Mouse (Mus musculus) B cell, adult 2 months (primary cell): Measurements from ENCODE around the gene Gan.

Experiments
- DNase-seq, 2 experiments: peaks; one replicate each; pipeline ENCODE4 v3.0.0; 2022

The Gan gene

DNA sequence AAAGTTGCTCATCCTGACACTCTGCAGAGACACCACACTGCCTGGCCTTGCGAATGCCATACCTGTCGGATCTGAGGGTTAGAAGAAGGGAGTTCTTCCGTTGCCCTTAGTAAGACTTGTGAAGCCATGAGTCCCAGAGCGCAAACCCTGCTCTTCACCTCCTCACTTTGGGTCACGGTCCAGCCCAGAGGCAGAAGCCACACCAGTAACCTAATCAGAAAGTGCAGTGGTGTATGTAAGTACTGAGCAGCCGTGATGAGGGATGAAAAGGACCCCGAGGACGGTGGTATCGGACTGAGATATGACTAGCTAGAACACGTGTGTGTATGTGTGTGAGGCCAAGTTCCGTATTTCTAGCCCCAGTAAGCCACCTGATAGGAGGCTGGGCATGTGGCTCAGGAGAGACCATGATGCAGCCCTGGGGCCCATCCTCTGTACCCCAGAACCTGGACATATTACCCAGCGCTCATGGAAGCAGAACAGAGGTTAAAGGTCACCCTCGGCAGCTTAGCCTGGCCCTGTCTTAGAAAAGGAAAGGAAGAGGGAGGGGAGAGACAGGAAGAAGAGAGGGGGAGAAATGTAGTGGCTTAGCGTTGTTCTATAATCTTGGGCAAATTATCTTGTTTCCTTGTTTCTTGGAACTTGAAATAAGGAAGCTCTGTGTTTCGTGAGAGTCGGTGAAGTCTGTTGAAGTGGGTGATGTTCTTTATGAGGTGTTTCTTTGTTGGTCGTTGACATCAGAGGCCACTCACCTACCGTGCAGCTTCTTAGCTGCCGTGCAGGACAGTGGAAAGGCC lies 43.5 kb downstream of the Gan start:
- DNase-seq: no peak

GRCm38 (mm10) chr8:117203085-117203484 lies 45.1 kb downstream of the Gan start:
- no peak for DNase-seq

DNA sequence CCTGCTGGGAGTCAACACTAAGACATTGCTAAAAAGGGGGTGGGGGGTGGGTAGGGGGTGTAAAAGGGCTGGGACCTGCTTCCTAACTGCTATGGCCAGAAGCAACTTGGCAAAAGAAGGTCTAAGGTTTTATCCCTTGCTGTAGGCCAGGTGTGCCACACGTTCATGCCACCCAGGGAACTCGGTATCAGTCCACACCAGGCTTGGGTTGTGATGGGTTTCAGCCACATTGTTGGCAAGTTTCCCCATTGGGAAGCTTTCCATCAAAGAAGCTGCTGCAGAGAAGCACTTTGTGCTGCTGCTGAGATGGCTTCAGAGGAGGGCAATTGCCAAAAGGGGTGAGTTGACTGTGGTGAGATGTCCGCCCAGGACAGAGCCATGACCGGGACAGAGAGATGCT lies 47.9 kb downstream of the Gan start:
- DNase-seq: no peak

DNA sequence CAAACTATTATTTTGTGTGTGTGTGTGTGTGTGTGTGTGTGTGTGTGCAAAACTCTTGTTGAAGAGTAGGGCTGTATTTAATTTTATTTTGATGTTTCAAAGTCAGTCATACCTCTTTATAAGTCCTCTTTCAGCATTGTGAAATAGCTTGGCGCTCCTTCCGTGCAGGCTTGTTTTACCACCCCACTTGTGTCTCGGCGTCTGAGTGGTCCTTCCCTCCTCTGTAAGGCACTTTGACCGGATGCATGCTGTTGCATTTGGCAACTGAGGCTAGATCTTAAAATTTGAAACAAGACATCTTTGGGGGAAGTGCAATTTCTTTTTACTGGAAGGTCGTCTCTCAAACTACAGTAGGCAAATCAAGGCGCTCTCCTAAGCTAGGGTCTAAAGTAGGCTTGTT lies 48.7 kb downstream of the Gan start:
- no peak for DNase-seq

- DNase-seq: peak; percentile 50 to 56
Observed at GRCm38 (mm10) chr8:117209150-117209549, 51.2 kb downstream of the Gan start.

DNA sequence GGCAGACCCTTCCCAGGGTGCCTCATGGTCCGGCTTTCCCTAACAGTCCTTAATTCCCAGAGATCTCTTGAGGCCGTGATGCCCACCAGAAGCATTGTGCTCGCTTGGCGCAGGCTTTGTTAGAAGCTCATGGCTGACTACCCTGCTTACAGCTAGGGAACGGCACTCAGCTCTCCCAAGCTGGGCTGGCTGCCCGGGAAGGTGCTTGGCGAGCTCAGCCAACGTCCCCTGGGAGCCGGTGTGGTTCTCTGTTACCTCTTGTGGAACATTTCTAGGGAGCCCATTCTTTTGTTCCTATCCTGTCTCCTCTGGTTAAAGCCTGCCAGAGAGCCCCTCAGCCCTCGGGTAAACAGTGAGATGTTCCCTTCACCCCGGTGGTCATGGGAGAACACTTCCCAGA lies 54.2 kb downstream of the Gan start:
- no peak for DNase-seq

DNA sequence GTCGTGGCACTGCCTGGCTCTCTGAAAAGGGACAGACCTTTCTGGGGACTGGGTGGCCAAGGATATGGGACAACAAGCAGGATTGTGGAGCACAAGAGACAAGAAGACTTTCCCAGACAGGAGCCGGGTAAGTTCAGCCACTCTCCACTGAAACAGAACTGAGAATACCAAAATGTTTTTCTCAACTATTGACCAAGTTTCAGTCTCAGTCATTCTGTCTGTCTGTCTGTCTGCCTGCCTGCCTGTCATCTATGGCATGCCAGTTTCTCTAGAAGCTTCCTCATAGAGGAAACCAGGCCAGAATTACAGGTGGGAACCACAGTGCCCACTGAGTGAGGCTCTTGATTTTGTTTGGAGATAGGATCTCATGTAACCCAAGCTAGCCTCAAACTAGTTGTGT lies 59.8 kb downstream of the Gan start:
- DNase-seq: no peak

- no peak for DNase-seq
Observed at GRCm38 (mm10) chr8:117222396-117222795, 64.5 kb downstream of the Gan start.

DNA sequence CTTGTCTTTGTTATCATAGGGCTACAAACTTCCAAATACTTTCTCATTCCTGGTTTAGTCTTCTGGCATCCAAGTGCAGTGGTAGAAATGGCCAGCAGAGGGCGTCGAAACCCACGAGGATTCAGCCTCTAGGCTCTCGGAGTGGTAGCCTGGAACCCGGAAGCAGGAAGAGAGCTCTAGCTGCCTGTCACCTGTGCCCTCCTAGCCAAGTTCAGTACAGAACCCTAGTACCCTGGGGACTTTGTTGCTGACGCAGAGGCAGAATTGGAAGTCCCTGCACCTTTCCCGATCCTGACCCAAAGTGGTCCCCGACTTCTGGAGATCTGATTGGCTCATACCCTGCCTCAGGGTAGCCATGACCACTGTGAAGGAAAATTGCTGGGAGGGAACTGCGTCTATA lies 66.7 kb downstream of the Gan start:
- DNase-seq: peak; percentile 88 to 90

DNA sequence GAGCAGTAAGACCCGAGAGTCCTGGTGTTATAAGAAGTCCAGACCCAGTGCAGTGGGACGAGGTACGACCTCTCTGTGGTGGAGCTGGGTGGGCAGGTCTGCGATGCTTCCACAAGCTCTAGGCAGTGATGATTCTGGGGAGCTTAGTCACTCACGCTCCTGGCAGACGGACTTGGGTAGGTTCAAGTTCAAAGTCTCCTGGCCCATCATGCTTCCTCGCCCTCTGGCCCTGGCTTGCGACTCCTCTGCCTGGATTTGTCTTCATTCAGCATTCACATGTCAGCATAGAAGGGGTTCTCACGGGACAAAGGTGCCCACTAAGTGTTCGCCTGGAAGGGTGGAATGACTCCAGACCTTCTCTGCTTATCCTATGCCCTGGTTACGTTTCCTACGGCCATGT lies 68.4 kb downstream of the Gan start:
- DNase-seq: no peak

- no peak for DNase-seq
Observed at GRCm38 (mm10) chr8:117227339-117227738, 69.4 kb downstream of the Gan start.

GRCm38 (mm10) chr8:117233199-117233598 lies 75.3 kb downstream of the Gan start:
- peak in 1 of 2 experiments; percentile 27 for DNase-seq

GRCm38 (mm10) chr8:117236531-117236930 lies 78.6 kb downstream of the Gan start:
- no peak for DNase-seq

- DNase-seq: no peak
Observed at GRCm38 (mm10) chr8:117240326-117240725, 82.4 kb downstream of the Gan start.

- no peak for DNase-seq
Observed at GRCm38 (mm10) chr8:117240841-117241494, 83.0 kb downstream of the Gan start.

DNA sequence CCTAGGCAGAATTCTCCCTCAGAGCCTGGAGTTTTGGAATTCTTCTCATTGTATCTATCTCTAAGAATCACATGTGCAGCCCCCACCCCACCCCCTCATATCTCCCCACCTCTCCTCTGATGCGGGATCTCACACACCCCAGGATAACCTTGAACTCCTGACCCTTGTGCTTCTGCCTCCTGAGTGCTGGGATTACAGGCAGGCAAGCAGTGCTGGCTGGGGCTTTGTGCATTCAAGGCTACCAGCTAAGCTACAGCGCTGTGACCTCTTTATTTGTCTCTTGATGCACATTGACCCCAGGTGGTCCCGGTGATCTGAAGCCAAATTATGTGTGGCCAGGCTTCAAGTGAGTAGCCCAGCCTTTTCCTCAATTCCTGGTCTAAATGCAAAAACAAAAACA lies 83.9 kb downstream of the Gan start:
- no peak for DNase-seq

DNA sequence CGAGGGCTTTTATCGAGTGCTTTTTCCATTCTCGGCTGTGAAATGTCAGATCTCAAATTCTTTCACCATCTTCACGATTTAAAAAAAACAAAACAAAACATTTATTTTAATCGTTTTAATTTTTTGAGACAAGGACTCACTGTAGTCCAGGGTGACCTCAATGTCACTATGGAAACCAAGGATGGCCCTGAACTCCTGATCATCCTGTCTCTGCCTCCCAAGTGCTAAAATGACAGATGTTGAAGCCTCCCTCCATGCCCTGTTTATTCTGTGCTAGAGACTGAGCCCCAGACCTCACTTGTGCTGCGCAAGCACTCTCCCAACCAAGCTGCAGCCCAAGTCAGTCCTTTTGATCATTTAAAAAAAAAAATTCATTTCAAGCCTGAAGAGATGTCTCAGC lies 84.4 kb downstream of the Gan start:
- DNase-seq: no peak

DNA sequence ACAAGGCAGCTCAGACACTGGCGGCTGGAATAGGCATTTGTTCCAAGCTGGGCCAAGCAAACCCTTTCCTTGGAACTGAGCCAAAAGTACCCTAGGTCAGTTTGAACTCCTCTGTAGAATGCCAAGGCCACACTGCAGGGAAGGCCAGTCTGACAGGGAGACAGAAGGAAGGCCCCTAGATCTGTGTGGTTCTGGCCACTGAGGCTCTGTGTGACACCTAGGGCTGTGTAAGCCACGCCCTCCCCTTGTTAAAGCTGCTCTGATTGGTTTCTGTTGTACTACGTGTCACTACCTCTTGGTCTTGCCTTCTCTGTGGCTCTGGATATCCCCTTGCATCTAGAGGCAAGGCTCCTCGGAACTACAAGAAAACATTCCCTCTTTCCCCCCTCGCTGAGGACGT lies 86.7 kb downstream of the Gan start:
- DNase-seq: peak in 1 of 2 experiments; percentile 31

GRCm38 (mm10) chr8:117248341-117248740 lies 90.4 kb downstream of the Gan start:
- DNase-seq: no peak

DNA sequence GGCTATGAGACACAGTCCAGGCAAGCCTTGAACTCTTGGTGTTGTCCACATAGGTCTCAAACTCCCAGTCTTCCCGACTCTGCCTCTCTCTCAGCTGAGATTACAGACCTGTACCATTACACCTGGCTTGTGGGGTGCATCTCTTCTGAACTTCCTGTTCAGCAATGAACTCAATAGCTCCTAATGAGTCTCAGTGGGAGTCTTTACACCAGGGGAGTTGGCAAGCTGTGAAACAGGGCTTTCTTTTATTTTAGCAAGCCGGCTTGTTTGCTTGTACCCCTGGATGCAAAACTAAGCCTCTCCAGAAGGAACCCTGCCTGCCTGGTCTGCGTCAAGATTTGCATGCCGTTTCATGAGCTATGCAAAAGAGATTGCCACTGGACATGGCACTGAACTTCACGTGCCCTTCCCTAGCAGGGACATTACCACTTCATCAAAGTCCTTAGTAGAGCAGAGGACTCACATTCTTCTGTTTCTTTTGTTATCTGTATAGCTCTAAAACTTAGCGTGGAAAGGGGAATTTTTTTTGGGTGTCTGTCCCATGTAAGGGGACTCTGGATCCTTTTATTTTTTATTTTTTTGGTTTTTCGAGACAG lies 93.2 kb downstream of the Gan start:
- no peak for DNase-seq

DNA sequence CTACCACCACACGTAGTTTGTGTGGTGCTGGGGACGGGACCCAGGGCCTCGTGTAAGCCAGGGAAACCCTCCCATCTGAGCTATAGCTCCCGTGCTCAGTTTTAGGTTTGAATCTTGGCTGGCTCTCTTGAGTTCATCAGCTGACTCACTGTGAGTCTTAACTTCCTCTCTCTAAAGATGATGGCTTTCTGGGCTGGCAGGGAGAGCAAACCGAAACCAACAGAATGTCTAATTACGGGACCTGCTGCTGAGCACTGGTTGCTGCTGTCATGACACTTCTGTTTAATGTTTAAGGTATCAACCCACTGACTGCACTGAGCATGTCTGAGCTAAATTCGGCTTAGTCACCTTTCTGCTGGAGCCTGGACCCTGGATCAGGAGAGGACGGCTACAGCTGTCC lies 94.7 kb downstream of the Gan start:
- peak; percentile 51 to 53 for DNase-seq

DNA sequence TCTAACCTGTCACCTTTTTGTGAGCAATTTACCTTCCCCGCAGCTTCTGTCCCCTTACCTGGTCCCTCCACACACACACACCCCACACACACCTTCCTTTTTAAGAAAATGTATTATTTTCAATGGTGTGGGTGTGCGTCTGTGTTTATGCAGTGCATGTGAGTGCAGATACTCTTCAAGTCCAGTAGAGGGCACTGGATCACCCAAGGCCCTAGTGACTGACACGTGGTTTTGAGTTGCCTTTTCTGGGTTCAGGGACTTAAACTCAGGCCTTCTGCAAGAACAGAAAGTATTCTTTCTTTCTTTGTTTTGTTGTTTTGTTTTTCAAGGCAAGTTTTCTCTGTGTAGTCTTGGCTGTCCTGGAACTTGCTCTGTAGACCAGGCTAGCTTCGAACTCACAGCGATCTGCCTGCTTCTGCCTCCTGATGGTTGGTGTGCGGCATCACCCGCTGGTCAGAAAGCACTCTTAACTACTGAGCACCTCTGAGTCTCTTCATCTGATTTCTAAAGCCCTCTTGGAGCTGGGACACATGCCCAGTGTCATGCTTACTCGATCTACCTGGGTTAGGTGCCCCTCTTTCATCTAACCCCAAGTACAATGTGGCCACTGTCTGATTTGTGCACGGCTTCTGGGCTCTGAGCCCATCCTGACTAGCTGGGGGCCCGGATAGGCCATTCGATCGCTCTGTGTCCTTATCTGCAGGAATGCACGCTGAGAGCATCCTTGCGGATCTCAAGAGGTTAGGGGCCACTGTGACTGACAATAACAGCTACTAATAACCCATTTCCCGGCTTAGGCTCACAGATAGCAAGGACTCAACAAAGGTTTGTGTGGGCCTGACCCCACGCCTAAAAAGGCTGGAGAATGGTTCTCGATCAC lies 95.7 kb downstream of the Gan start:
- DNase-seq: no peak

- DNase-seq: no peak
Observed at GRCm38 (mm10) chr8:117254496-117254895, 96.6 kb downstream of the Gan start.
